Mouse (Mus musculus) kidney, postnatal 0 days (tissue): ENCODE data around the gene Bpifb6. TPM values are rescaled to one million over a fixed set of nuclear protein-coding genes. Genes with fewer than 3 reads are reported as not detected.
A peak's percentile ranks its signal among the peaks of the same experiment; 100 is the strongest.

ENCODE experiments used
- ATAC-seq: fragments of 200-750 bp; cut with Nextera tagmentation; replicated peaks from 2 replicates; pipeline ENCODE4 v1.8.0; 2017; ENCODE audit warnings: low read depth, moderate number of reproducible peaks, moderate TSS enrichment, moderate library complexity; ENCODE audit not compliant: low FRiP score
- DNase-seq: peaks from one replicate; pipeline ENCODE4 v3.0.0-alpha.2; 2016; ENCODE audit warnings: low spot score
- H3K27ac ChIP-seq: fragments of 300-500 bp; sonication (generic); 2 replicates; pipeline ENCODE4 v1.5.1; 2014; ENCODE audit warnings: mild to moderate bottlenecking
- H3K27me3 ChIP-seq: fragments of 300-500 bp; sonication (generic); 2 replicates; pipeline ENCODE4 v1.6.1; 2014; ENCODE audit warnings: low read length, mixed read lengths; ENCODE audit not compliant: insufficient read depth
- H3K36me3 ChIP-seq: fragments of 300-500 bp; sonication (generic); 2 replicates; pipeline ENCODE4 v1.6.1; 2014; ENCODE audit warnings: low read length, mixed read lengths; ENCODE audit not compliant: insufficient read depth
- H3K4me1 ChIP-seq: fragments of 300-500 bp; sonication (generic); replicated peaks from 2 replicates; pipeline ENCODE4 v1.6.1; 2014; ENCODE audit warnings: antibody characterized with exemption, low read length, mixed read lengths; ENCODE audit not compliant: insufficient read depth
- H3K4me2 ChIP-seq: fragments of 300-500 bp; sonication (generic); 2 replicates; pipeline ENCODE4 v1.6.1; 2014; ENCODE audit warnings: mild to moderate bottlenecking, low read length, moderate library complexity, mixed read lengths
- H3K4me3 ChIP-seq: fragments of 300-500 bp; sonication (generic); replicated peaks from 2 replicates; pipeline ENCODE4 v1.5.1; 2014; ENCODE audit warnings: low read depth, low read length
- H3K9ac ChIP-seq: fragments of 300-500 bp; sonication (generic); 2 replicates; pipeline ENCODE4 v1.6.1; 2014; ENCODE audit warnings: low read depth, low read length
- H3K9me3 ChIP-seq: fragments of 300-500 bp; sonication (generic); replicated peaks from 2 replicates; pipeline ENCODE4 v1.6.1; 2016; ENCODE audit warnings: low read length, inconsistent platforms, mixed read lengths
- CTCF ChIP-seq: IDR thresholded peaks from 2 replicates; pipeline ENCODE4 v1.5.1; 2016; ENCODE audit warnings: antibody characterized with exemption, low read depth, mild to moderate bottlenecking, moderate library complexity
- WGBS: fragments of 180-500 bp; shearing (Covaris S2); extraction: QIAGEN DNeasy Blood & Tissue Kit; methylation state at CpG from one replicate; pipeline ENCODE4 v1.1.7; 2014; 5-methylcytosine and 5-hydroxymethylcytosine counted together
- polyA plus RNA-seq: library from polyadenylated mRNA; unstranded; fragments of >200 nt; fragmentation: Nextera tagmentation; extraction: Ambion mirVana; gene quantifications from 2 replicates; pipeline ENCODE4 v1.2.1, GENCODE M21; 2015

Bpifb6 gene
- polyA plus RNA-seq, 1 experiment from 2014 or later: not detected

- Histone ChIP-seq H3K4me2 (no peak overlapping the region), H3K27ac (no peak overlapping the region), H3K9me3 (no peaks in the 10 kb centered on the region), H3K9ac (no peak overlapping the region), H3K4me1 (no peaks in the 10 kb centered on the region), H3K36me3 (no peaks in the 10 kb centered on the region), H3K27me3 (no peaks in the 10 kb centered on the region), H3K4me3 (no peak overlapping the region)
- TF ChIP-seq CTCF: no peak
- WGBS: 80% methylated on average over 8 of the region's 8 CpGs
- ATAC-seq (no peak), DNase-seq (no peak)
Measured at GRCm38 (mm10) chr2:153944567-153944966, 44.4 kb downstream of the Bpifb6 start.

- WGBS: 27% methylated on average over 6 of the region's 6 CpGs
Measured at GRCm38 (mm10) chr2:153952897-153953296, 52.7 kb downstream of the Bpifb6 start.

GRCm38 (mm10) chr2:153953836-153954235, 53.6 kb downstream of the Bpifb6 start:
- ATAC-seq (peak; percentile 56; the same call in 1 of the 2 replicates), DNase-seq (peak; percentile 75)
- H3K9ac ChIP-seq: no peak overlapping the region
- H3K36me3 ChIP-seq: no peaks in the 10 kb centered on the region
- WGBS: 11% methylated on average over 6 of the region's 6 CpGs
- H3K9me3 ChIP-seq: no peaks in the 10 kb centered on the region
- H3K4me1 ChIP-seq: no peaks in the 10 kb centered on the region
- no peaks in the 10 kb centered on the region for H3K27me3 ChIP-seq
- H3K27ac ChIP-seq: no peak overlapping the region
- no peak overlapping the region for H3K4me3 ChIP-seq
- H3K4me2 ChIP-seq: peak overlapping the region; percentile 34; the same call in 1 of the 2 replicates
- TF ChIP-seq CTCF: peak; percentile 79

More at GRCm38 (mm10) chr2:153952897-153953296, 52.7 kb downstream of the Bpifb6 start:
- Histone ChIP-seq H3K27me3 (no peaks in the 10 kb centered on the region), H3K4me1 (no peaks in the 10 kb centered on the region), H3K4me2 (no peak overlapping the region), H3K9me3 (no peaks in the 10 kb centered on the region), H3K27ac (no peak overlapping the region), H3K9ac (no peak overlapping the region), H3K4me3 (no peak overlapping the region), H3K36me3 (no peaks in the 10 kb centered on the region)
- ATAC-seq: no peak
- peak; percentile 46 for DNase-seq
- peak; percentile 77 for TF ChIP-seq CTCF

Other genes starting within 250 kb of the Bpifb6 start
- 0.06 TPM in 1 of 2 replicates, not detected in the other for gene Dnmt3c, start 203.7 kb upstream of the Bpifb6 start, polyA plus RNA-seq
- gene Mapre1, start 159.1 kb upstream of the Bpifb6 start, polyA plus RNA-seq: 192 and 216 TPM in 2 replicates
- not detected in 2 replicates for gene Efcab8, start 120.5 kb upstream of the Bpifb6 start, polyA plus RNA-seq
- not detected in 2 replicates for gene Sun5, start 29.3 kb upstream of the Bpifb6 start, polyA plus RNA-seq
- gene Bpifb2, start 25.3 kb upstream of the Bpifb6 start, polyA plus RNA-seq: not detected in 2 replicates
- not detected in 2 replicates for gene Bpifb3, start 17.8 kb downstream of the Bpifb6 start, polyA plus RNA-seq
- gene Bpifb4, start 37.8 kb downstream of the Bpifb6 start, polyA plus RNA-seq: not detected in 2 replicates
- not detected in 2 replicates for gene Bpifa6, start 74.6 kb downstream of the Bpifb6 start, polyA plus RNA-seq
- gene Bpifa2, start 107.9 kb downstream of the Bpifb6 start, polyA plus RNA-seq: not detected in 2 replicates
- not detected in 2 replicates for gene Bpifa3, start 229.9 kb downstream of the Bpifb6 start, polyA plus RNA-seq
- not detected in 2 replicates for gene Bpifa1, start 242.5 kb downstream of the Bpifb6 start, polyA plus RNA-seq